Mouse (Mus musculus) frontal cortex, postnatal 10 days (tissue): ENCODE results near the gene Arnt.
A peak's percentile ranks its signal among the peaks of the same experiment; 100 is the strongest.
"Not testable (repeated sequence)": the region's sequence is repeated elsewhere in the genome, so short reads cannot be mapped to it uniquely, and the experiment has no call there.

Experiments
- DNase-seq, 2 experiments: peaks; one replicate each; pipeline ENCODE4 v3.0.0; 2022; ENCODE audit warnings: low spot score in 2 of 2, mixed read lengths in 1 of 2

Arnt gene

GRCm38 (mm10) chr3:95434136-95434982, at the start of gene Arnt:
TSS of gene Arnt (plus strand) at chr3:95434388.
- peak; percentile 83 to 84 for DNase-seq

GRCm38 (mm10) chr3:95385401-95386075, 48.6 kb upstream of the Arnt start:
- DNase-seq, result no peak

- DNase-seq, result no peak
Measured at GRCm38 (mm10) chr3:95394385-95394784, 39.8 kb upstream of the Arnt start.

GRCm38 (mm10) chr3:95402741-95403140, 31.4 kb upstream of the Arnt start, which contains the start of gene 4930558C23Rik:
TSS of gene 4930558C23Rik (minus strand) at chr3:95402841.
- no peak for DNase-seq

GRCm38 (mm10) chr3:95407728-95408127, 26.5 kb upstream of the Arnt start:
- DNase-seq, result no peak

- DNase-seq, result no peak
Measured at GRCm38 (mm10) chr3:95408852-95409251, 25.3 kb upstream of the Arnt start.

GRCm38 (mm10) chr3:95412268-95412667, 21.9 kb upstream of the Arnt start:
- no peak for DNase-seq

- no peak for DNase-seq
Measured at GRCm38 (mm10) chr3:95417866-95418265, 16.3 kb upstream of the Arnt start.

GRCm38 (mm10) chr3:95426476-95426875, 7.7 kb upstream of the Arnt start:
- DNase-seq, result not testable (repeated sequence)

GRCm38 (mm10) chr3:95427117-95427890, 6.9 kb upstream of the Arnt start:
- DNase-seq, result not testable (repeated sequence)

GRCm38 (mm10) chr3:95427891-95428238, 6.3 kb upstream of the Arnt start:
- DNase-seq, result peak in 1 of 2 experiments; percentile 25

GRCm38 (mm10) chr3:95428423-95428822, 5.8 kb upstream of the Arnt start:
- DNase-seq, result not testable (repeated sequence)

GRCm38 (mm10) chr3:95433301-95433915, 780 bp upstream of the Arnt start:
- DNase-seq, result no peak

- DNase-seq, result no peak
Measured at GRCm38 (mm10) chr3:95434983-95435370, 789 bp downstream of the Arnt start.

- DNase-seq, result no peak
Measured at GRCm38 (mm10) chr3:95435561-95435960, 1.4 kb downstream of the Arnt start.

- DNase-seq, result not testable (repeated sequence)
Measured at GRCm38 (mm10) chr3:95438636-95439035, 4.4 kb downstream of the Arnt start.

- DNase-seq, result no peak
Measured at GRCm38 (mm10) chr3:95439670-95440069, 5.5 kb downstream of the Arnt start.

- no peak for DNase-seq
Measured at GRCm38 (mm10) chr3:95442406-95443117, 8.4 kb downstream of the Arnt start.

- no peak for DNase-seq
Measured at GRCm38 (mm10) chr3:95445311-95445710, 11.1 kb downstream of the Arnt start.

GRCm38 (mm10) chr3:95450408-95450807, 16.2 kb downstream of the Arnt start:
- peak in 1 of 2 experiments; percentile 22 for DNase-seq

GRCm38 (mm10) chr3:95450915-95451314, 16.7 kb downstream of the Arnt start:
- DNase-seq, result no peak
